Mouse (Mus musculus): ENCODE results near the gene Pglyrp4. TPM values are rescaled to one million over a fixed set of nuclear protein-coding genes. Genes with fewer than 3 reads are reported as not detected.

Gene Pglyrp4
- not detected for total RNA-seq (2023)

GRCm38 (mm10) chr3:90726606-90727005, at the start of gene Pglyrp4:
Pglyrp4 (plus strand) TSS chr3:90726906.

DNA sequence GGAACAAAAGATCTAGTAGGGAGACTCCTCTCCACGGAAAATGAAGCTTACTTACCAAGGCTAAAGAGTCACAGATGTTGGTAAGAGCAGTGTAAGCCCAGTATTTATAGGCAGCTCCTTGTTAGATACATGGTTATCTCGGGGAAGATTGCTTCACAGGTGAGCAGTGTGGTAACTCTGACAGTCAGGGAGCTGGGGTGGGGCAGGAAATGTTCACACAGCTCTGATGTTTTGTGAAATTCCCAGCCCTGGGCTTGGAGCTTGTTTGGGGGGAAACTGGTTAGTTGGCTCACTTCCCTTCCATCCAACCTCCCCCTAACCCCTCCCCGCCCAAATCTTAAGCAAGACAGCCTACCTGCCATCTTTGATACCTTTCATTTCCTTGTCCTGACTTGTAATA, 31.1 kb upstream of the Pglyrp4 start, which contains the start of gene S100a9:
TSS of gene S100a9 (minus strand) at position 109 of the 400 bp plus-strand sequence.

GRCm38 (mm10) chr3:90777776-90778175, 51.1 kb downstream of the Pglyrp4 start, which contains the start of gene Gm5849:
Gm5849 (minus strand) TSS chr3:90777876.

Other genes with a start within 250 kb of the Pglyrp4 start
- gene Snapin, start 235.9 kb upstream of the Pglyrp4 start, total RNA-seq (2023) = 40.6 TPM
- gene Chtop, start 217.4 kb upstream of the Pglyrp4 start, total RNA-seq (2023) = 190 TPM
- not detected for gene S100a1, start 212.5 kb upstream of the Pglyrp4 start, total RNA-seq (2023)
- gene S100a13, start 212.5 kb upstream of the Pglyrp4 start, total RNA-seq (2023) = 22.1 TPM
- 0.79 TPM for gene S100a14, start 200.1 kb upstream of the Pglyrp4 start, total RNA-seq (2023)
- gene S100a16, start 189.7 kb upstream of the Pglyrp4 start, total RNA-seq (2023) = not detected
- gene S100a3, start 166.3 kb upstream of the Pglyrp4 start, total RNA-seq (2023) = not detected
- gene S100a2, start 136.7 kb upstream of the Pglyrp4 start, total RNA-seq (2023) = not detected
- gene Gm42674, start 125.0 kb upstream of the Pglyrp4 start, total RNA-seq (2023) = not detected
- 13.8 TPM for gene S100a4, start 123.1 kb upstream of the Pglyrp4 start, total RNA-seq (2023)
- not detected for gene S100a5, start 118.4 kb upstream of the Pglyrp4 start, total RNA-seq (2023)
- gene S100a6, start 114.0 kb upstream of the Pglyrp4 start, total RNA-seq (2023) = 8.2 TPM
- gene S100a7a, start 72.9 kb upstream of the Pglyrp4 start, total RNA-seq (2023) = not detected
- 16.9 TPM for gene S100a8, start 57.9 kb upstream of the Pglyrp4 start, total RNA-seq (2023)
- gene S100a9, start 31.2 kb upstream of the Pglyrp4 start, total RNA-seq (2023) = 25.7 TPM
- not detected for gene Gm5849, start 51.0 kb downstream of the Pglyrp4 start, total RNA-seq (2023)

Data from CD4-positive naive resting alpha-beta T cell, adult 76 days (primary cell).